Mouse (Mus musculus) kidney, adult 2 months (tissue): Measurements from ENCODE around the gene Zfp398. TPM values are rescaled to one million over a fixed set of nuclear protein-coding genes. Genes with fewer than 3 reads are reported as not detected.
A peak's percentile ranks its signal among the peaks of the same experiment; 100 is the strongest.

Source experiments
- DNase-seq: peaks from one replicate; pipeline ENCODE4 v3.0.0; 2021
- H3K27ac ChIP-seq: fragments of 200-500 bp; 2 replicates; pipeline ENCODE4 v1.5.1; 2012; ENCODE audit warnings: low read depth, low read length, control low read depth, inconsistent platforms; ENCODE audit not compliant: insufficient read depth
- H3K27me3 ChIP-seq: fragments of 200-500 bp; replicated peaks from 2 replicates; pipeline ENCODE4 v1.6.1; 2012; ENCODE audit warnings: mild to moderate bottlenecking, moderate library complexity, low read length, inconsistent platforms; ENCODE audit not compliant: control insufficient read depth, insufficient read depth
- H3K36me3 ChIP-seq: fragments of 200-500 bp; 2 replicates; pipeline ENCODE4 v1.6.1; 2012; ENCODE audit warnings: mild to moderate bottlenecking, moderate library complexity, low read length, inconsistent platforms; ENCODE audit not compliant: control insufficient read depth, insufficient read depth
- H3K4me1 ChIP-seq: fragments of 200-500 bp; 2 replicates; pipeline ENCODE4 v1.6.1; 2011; ENCODE audit warnings: low read length; ENCODE audit not compliant: control insufficient read depth, insufficient read depth
- H3K4me3 ChIP-seq: fragments of 200-500 bp; 2 replicates; pipeline ENCODE4 v1.5.1; 2011; ENCODE audit warnings: mild to moderate bottlenecking, low read depth, low read length, control low read depth; ENCODE audit not compliant: insufficient read depth
- CTCF ChIP-seq: fragments of 200-500 bp; conservative IDR thresholded peaks from 2 replicates; pipeline ENCODE4 v1.5.1; 2011; ENCODE audit warnings: low read depth, mild to moderate bottlenecking, control low read depth, low read length, moderate library complexity, mixed read lengths; ENCODE audit not compliant: insufficient read depth, insufficient read length
- POLR2A ChIP-seq: fragments of 200-500 bp; IDR thresholded peaks from one replicate; pipeline ENCODE4 v1.6.1; 2011; ENCODE audit warnings: low read depth, low read length, control low read depth
- WGBS: fragments of 180-500 bp; shearing (Covaris S2); methylation state at CpG from one replicate; pipeline ENCODE4 v1.1.7; 2018; 5-methylcytosine and 5-hydroxymethylcytosine counted together
- polyA plus RNA-seq: library from polyadenylated mRNA; depleted of rRNA; stranded (reverse); fragments of >200 nt; gene quantifications from 2 replicates; pipeline ENCODE4 v1.2.3, GENCODE M21; 2012

Gene Zfp398
- polyA plus RNA-seq, 1 experiment = 7.2 TPM

DNA sequence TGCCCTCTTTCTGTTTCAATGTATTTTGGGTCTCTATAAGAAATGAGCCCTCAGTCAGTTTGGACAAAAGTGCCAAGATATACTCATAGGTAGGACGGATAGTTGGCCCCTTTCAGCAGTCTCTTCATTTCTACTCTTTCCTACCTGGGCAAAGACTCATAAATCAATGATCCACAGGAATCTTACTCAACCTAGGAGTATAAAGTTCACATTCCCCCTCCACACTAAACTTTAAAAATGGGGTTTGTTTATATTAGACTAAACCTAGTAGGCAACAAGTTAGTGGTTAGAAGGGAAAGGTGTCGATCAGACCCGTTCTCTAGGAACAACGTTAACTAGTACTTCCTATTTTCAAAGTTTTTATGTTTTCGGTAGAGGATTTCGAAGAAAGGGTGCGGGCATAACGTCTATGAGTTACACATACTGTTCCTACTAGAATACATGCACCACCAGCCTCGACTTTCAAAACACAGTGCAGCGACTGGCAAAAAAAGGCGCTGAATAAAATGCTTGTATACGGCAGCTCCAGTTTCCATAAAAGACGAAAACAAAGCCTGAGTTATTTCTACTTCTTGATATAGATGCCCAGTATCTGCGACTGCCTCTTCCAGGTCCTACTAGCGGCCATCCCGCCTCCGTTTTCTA is 23.1 kb upstream of the Zfp398 start:
- no peaks in the 10 kb centered on the region; the same call in 1 of the 2 replicates for H3K36me3 ChIP-seq
- peak overlapping the region; percentile 75 for H3K4me3 ChIP-seq
- H3K27ac ChIP-seq = peak overlapping the region; percentile 8; the same call in 1 of the 2 replicates
- under 1% methylated on average over 17 of the region's 17 CpGs for WGBS
- H3K4me1 ChIP-seq = peaks cover 11% of the 10 kb centered on the region; the same call in 1 of the 2 replicates
- DNase-seq = peak; percentile 42
- no peaks in the 10 kb centered on the region for H3K27me3 ChIP-seq
- TF ChIP-seq POLR2A (no peak), CTCF (no peak)

DNA sequence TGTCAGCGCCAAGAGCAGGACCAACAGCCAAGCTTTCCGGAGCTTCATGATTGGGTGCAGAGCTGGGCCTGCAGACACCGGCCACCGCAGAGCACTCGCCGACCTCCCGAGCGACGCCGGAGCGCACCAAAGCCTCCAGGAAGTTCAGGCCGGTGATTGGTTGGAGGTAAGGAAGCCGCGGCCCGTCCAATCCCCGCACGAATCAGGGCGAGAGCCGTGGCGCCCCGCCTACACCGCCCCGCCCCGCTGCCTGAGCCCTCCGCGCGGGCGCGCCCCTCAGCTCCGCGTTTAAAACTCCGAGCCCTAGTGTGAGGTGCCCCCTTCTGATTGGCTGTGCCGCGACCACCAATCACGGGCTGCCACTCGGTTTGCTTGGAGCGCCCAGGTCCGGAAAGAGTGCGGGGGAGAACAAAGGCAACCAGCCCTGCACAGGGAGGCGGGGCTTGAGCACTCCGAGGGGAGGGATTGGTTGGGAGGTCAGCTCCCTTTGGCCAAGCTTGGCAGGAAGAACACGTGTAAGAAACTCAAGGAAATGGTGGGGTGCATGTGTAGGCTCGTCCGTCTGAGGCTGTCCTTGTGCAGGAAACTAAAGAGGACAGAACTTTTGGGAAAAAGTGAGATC is 22.1 kb upstream of the Zfp398 start, which contains the start of gene Pdia4:
Gene Pdia4, minus strand, starts transcription at position 174 of the 622 bp plus-strand sequence.
- WGBS = 1% methylated on average over 44 of the region's 44 CpGs
- Histone ChIP-seq H3K36me3 (no peaks in the 10 kb centered on the region), H3K4me1 (peaks cover 11% of the 10 kb centered on the region; the same call in 1 of the 2 replicates), H3K27ac (peak within 1 kb of the TSS; percentile 27; the same call in 1 of the 2 replicates), H3K4me3 (peak within 1 kb of the TSS; percentile 75), H3K27me3 (no peaks in the 10 kb centered on the region)
- DNase-seq = peak; percentile 100
- no peak for TF ChIP-seq CTCF
- TF ChIP-seq POLR2A = peak; percentile 88

DNA sequence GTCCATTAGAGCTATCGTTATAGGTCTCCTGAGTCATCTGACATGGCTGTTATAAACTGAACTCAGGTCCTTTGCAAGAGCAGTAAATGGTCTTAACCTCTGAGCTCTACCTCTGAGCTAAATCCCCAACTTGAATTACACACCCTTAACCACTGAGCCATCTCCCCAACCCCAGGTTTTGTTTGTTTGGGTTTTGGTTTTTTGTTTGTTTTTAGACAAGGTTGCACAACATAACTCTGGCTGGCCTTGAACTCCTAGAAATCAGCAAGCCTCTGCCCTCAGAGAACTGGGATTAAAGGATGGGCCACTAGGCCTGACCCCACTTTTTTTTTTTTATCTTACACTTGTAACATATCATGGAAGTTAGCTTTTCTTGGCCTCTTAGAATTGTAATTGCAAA is 19.3 kb upstream of the Zfp398 start:
- Histone ChIP-seq H3K4me3 (no peak overlapping the region), H3K27me3 (no peaks in the 10 kb centered on the region), H3K27ac (no peak overlapping the region), H3K4me1 (peaks cover 8% of the 10 kb centered on the region; the same call in 1 of the 2 replicates), H3K36me3 (no peaks in the 10 kb centered on the region)
- DNase-seq = no peak
- WGBS = 70% methylated on average over 1 of the region's 1 CpGs
- TF ChIP-seq CTCF (no peak), POLR2A (no peak)

DNA sequence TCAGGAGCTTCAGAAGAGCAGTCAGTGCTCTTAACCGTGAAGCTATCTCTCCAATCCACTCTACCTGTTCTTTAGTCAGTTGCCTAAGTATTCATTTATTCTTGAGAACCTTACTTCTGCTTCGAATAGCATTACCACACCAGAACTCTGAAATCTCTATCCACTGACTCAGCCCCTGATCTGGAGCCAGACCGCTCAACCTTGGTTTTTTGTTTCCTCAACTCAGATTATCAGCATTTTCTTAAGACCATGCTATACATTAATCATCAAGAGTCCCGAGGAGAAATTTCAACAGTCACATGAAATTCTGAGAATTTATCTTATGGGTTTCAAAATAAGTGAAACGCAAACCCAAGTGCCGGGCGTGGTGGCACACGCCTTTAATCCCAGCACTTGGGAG is 16.7 kb upstream of the Zfp398 start:
- DNase-seq = no peak

GRCm38 (mm10) chr6:47819626-47820325 is 15.7 kb upstream of the Zfp398 start:
- H3K27me3 ChIP-seq = no peaks in the 10 kb centered on the region
- no peak for DNase-seq
- H3K27ac ChIP-seq = no peak overlapping the region
- TF ChIP-seq POLR2A = no peak
- TF ChIP-seq CTCF = no peak
- 93% methylated on average over 23 of the region's 23 CpGs for WGBS
- H3K4me1 ChIP-seq = no peaks in the 10 kb centered on the region
- no peak overlapping the region for H3K4me3 ChIP-seq
- no peaks in the 10 kb centered on the region for H3K36me3 ChIP-seq

More for the DNA sequence above, 16.7 kb upstream of the Zfp398 start:
- no peak for TF ChIP-seq CTCF
- TF ChIP-seq POLR2A = no peak
- 89% methylated on average over 8 of the region's 8 CpGs for WGBS
- Histone ChIP-seq H3K27me3 (no peaks in the 10 kb centered on the region), H3K36me3 (no peaks in the 10 kb centered on the region), H3K4me3 (no peak overlapping the region), H3K27ac (no peak overlapping the region), H3K4me1 (no peaks in the 10 kb centered on the region)

DNA sequence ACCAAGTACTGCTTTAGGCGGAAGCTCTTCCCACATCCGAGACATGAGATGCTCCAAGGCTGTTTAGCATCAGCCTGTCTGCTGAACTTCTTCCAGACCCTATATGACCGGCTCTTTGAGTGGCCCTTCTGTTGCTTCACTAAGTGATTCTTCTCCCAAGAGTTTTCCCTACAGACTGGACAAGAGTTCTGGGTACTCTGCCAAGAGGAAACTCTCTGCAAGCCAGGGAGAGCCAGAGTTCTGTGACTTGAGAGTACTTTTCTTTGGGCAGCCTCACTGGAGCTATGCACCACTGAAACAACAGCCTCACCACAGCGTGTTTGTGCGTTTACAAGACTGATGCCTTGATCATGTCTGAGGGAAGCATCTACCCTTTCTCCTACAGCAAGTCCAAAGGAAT is 14.2 kb upstream of the Zfp398 start:
- TF ChIP-seq CTCF (no peak), POLR2A (no peak)
- H3K27me3 ChIP-seq = no peaks in the 10 kb centered on the region
- no peak for DNase-seq
- no peak overlapping the region for H3K27ac ChIP-seq
- no peaks in the 10 kb centered on the region for H3K36me3 ChIP-seq
- WGBS = 91% methylated on average over 5 of the region's 5 CpGs
- H3K4me3 ChIP-seq = no peak overlapping the region
- H3K4me1 ChIP-seq = no peaks in the 10 kb centered on the region

GRCm38 (mm10) chr6:47821776-47822175 is 13.7 kb upstream of the Zfp398 start:
- H3K36me3 ChIP-seq = no peaks in the 10 kb centered on the region
- no peaks in the 10 kb centered on the region for H3K4me1 ChIP-seq
- H3K27ac ChIP-seq = no peak overlapping the region
- H3K4me3 ChIP-seq = no peak overlapping the region
- no peak for DNase-seq
- TF ChIP-seq POLR2A = no peak
- no peak for TF ChIP-seq CTCF
- H3K27me3 ChIP-seq = no peaks in the 10 kb centered on the region
- 94% methylated on average over 6 of the region's 6 CpGs for whole genome bisulfite sequencing
